Comparison of ENCODE assay signal across 8 mouse cellular contexts in genomic region chr17:8284254-8284661, GRCm38 (mm10). TPM values are rescaled to one million over a fixed set of nuclear protein-coding genes. Genes with fewer than 3 reads are reported as not detected.
DNase-seq lines count a peak whose midpoint lies in the region; ATAC-seq and TF ChIP-seq lines count a peak whose summit lies in the region.

No protein-coding gene starts in this region.

- H3K79me3 ChIP-seq in C2C12 (ENCODE audit: low read depth), result no peaks in the 10 kb centered on the region

- DNase-seq in adrenal gland, postnatal 10 days, result peak; percentile 66
- DNase-seq in heart, postnatal 0 days (ENCODE audit: low spot score), result peak; percentile 33
- DNase-seq in kidney, postnatal 14 days, result peak; percentile 59
- peak; percentile 29 to 65 for DNase-seq in urinary bladder, postnatal 4 days (ENCODE audit: low spot score in 2 of 2)

- peak overlapping the region; percentile 83 for H3K4me3 ChIP-seq in C2C12 (ENCODE audit: insufficient read depth, poor library complexity, severe bottlenecking)
- H3K4me3 ChIP-seq in forebrain, embryonic 13.5 days, result peak overlapping the region; percentile 82
- H3K4me3 ChIP-seq in heart, postnatal 0 days (ENCODE audit: low read depth, low read length), result peak overlapping the region; percentile 85
- peak overlapping the region; percentile 80 for H3K4me3 ChIP-seq in liver, embryonic 15.5 days (replicated peaks)
- peak overlapping the region; percentile 77 for H3K4me3 ChIP-seq in neural tube, embryonic 12.5 days

- H3K36me3 ChIP-seq in C2C12 (ENCODE audit: control insufficient read depth, insufficient read depth), result no peaks in the 10 kb centered on the region
- H3K36me3 ChIP-seq in forebrain, embryonic 13.5 days (ENCODE audit: poor library complexity, severe bottlenecking), result no peaks in the 10 kb centered on the region
- H3K36me3 ChIP-seq in heart, postnatal 0 days (replicated peaks; ENCODE audit: control insufficient read depth, insufficient read depth, low read length), result 0 out of 2 replicates have a peak, but pooled peaks cover 5% of the 10 kb centered on the region
- H3K36me3 ChIP-seq in liver, embryonic 15.5 days (replicated peaks), result 0 out of 2 replicates have a peak, but pooled peaks cover 4% of the 10 kb centered on the region
- no peaks in the 10 kb centered on the region for H3K36me3 ChIP-seq in neural tube, embryonic 12.5 days

- no peak overlapping the region for H3K27ac ChIP-seq in forebrain, embryonic 13.5 days
- peak overlapping the region; percentile 99 for H3K27ac ChIP-seq in heart, postnatal 0 days (ENCODE audit: low read depth)
- peak overlapping the region; percentile 90 for H3K27ac ChIP-seq in liver, embryonic 15.5 days (replicated peaks)
- H3K27ac ChIP-seq in neural tube, embryonic 12.5 days, result no peak overlapping the region

- H3ac ChIP-seq in C2C12 (ENCODE audit: control insufficient read depth, insufficient read length, low read depth), result peak overlapping the region; percentile 74

- H3K79me2 ChIP-seq in C2C12 (ENCODE audit: control insufficient read depth, insufficient read depth), result peaks cover 19% of the 10 kb centered on the region

- no peak for TF ChIP-seq EP300 in heart, postnatal 0 days (IDR thresholded peaks at IDR 0.05; ENCODE audit: low read depth)

- no peaks in the 10 kb centered on the region for H3K9me3 ChIP-seq in forebrain, embryonic 13.5 days (replicated peaks)
- H3K9me3 ChIP-seq in heart, postnatal 0 days (replicated peaks; ENCODE audit: control insufficient read depth, low read length), result no peaks in the 10 kb centered on the region
- no peaks in the 10 kb centered on the region for H3K9me3 ChIP-seq in liver, embryonic 15.5 days (replicated peaks)
- H3K9me3 ChIP-seq in neural tube, embryonic 12.5 days, result no peaks in the 10 kb centered on the region

- no peak; the same call in 1 of the 2 replicates for ATAC-seq in forebrain, embryonic 13.5 days
- peak; percentile 7 for ATAC-seq in heart, postnatal 0 days (ENCODE audit: insufficient read depth, low read depth)
- ATAC-seq in liver, embryonic 15.5 days (ENCODE audit: insufficient read depth), result no peak; the same call in none of the 2 replicates
- ATAC-seq in neural tube, embryonic 12.5 days (ENCODE audit: low FRiP score, low read depth), result peak; percentile 57; the same call in 1 of the 2 replicates

- H3K27me3 ChIP-seq in C2C12 (ENCODE audit: control insufficient read depth, insufficient read depth, insufficient read length), result no peaks in the 10 kb centered on the region
- no peaks in the 10 kb centered on the region for H3K27me3 ChIP-seq in forebrain, embryonic 13.5 days
- no peaks in the 10 kb centered on the region for H3K27me3 ChIP-seq in heart, postnatal 0 days (ENCODE audit: control insufficient read depth, insufficient read depth, low read length)
- H3K27me3 ChIP-seq in liver, embryonic 15.5 days, result no peaks in the 10 kb centered on the region
- no peaks in the 10 kb centered on the region for H3K27me3 ChIP-seq in neural tube, embryonic 12.5 days (replicated peaks)

- TF ChIP-seq CTCF in C2C12 (IDR thresholded peaks at IDR 0.05; ENCODE audit: control insufficient read depth, insufficient read depth, insufficient read length), result no peak
- no peak for TF ChIP-seq CTCF in heart, postnatal 0 days (IDR thresholded peaks at IDR 0.05; ENCODE audit: low read depth)

- peaks cover 19% of the 10 kb centered on the region for H3K4me1 ChIP-seq in forebrain, embryonic 13.5 days
- peaks cover 11% of the 10 kb centered on the region; the same call in 1 of the 2 replicates for H3K4me1 ChIP-seq in heart, postnatal 0 days (ENCODE audit: control insufficient read depth, insufficient read depth)
- H3K4me1 ChIP-seq in liver, embryonic 15.5 days (replicated peaks), result peaks cover 36% of the 10 kb centered on the region
- H3K4me1 ChIP-seq in neural tube, embryonic 12.5 days, result 0 out of 2 replicates have a peak, but pooled peaks cover 12% of the 10 kb centered on the region

- WGBS in forebrain, embryonic 13.5 days, result under 1% methylated on average over 32 of the region's 32 CpGs
- WGBS in heart, postnatal 0 days, result under 1% methylated on average over 32 of the region's 32 CpGs
- WGBS in liver, embryonic 15.5 days (ENCODE audit: insufficient replicate concordance), result under 1% methylated on average over 32 of the region's 32 CpGs
- under 1% methylated on average over 32 of the region's 32 CpGs for WGBS in neural tube, embryonic 12.5 days

- H3K9ac ChIP-seq in forebrain, embryonic 13.5 days, result peak overlapping the region; percentile 85
- H3K9ac ChIP-seq in heart, postnatal 0 days (replicated peaks; ENCODE audit: low read depth, low read length), result peak overlapping the region; percentile 87
- peak overlapping the region; percentile 85 for H3K9ac ChIP-seq in liver, embryonic 15.5 days
- H3K9ac ChIP-seq in neural tube, embryonic 12.5 days, result peak overlapping the region; percentile 77

- peak overlapping the region; percentile 100 for H3K4me2 ChIP-seq in forebrain, embryonic 13.5 days
- H3K4me2 ChIP-seq in heart, postnatal 0 days (ENCODE audit: low read depth, low read length), result peak overlapping the region; percentile 90
- H3K4me2 ChIP-seq in liver, embryonic 15.5 days, result peak overlapping the region; percentile 98
- peak overlapping the region; percentile 99 for H3K4me2 ChIP-seq in neural tube, embryonic 12.5 days (replicated peaks)

TF ChIP-seq in C2C12, 6 proteins besides CTCF, POLR2A, EP300 and RAD21:
- TF ChIP-seq FOSL1 (IDR thresholded peaks at IDR 0.05; ENCODE audit: insufficient read depth, low read length, poor library complexity, severe bottlenecking), result no peak
- no peak for TF ChIP-seq USF1 (IDR thresholded peaks at IDR 0.05; ENCODE audit: low read depth)
- TF ChIP-seq CEBPB (IDR thresholded peaks at IDR 0.05; ENCODE audit: low read depth), result no peak
- no peak for TF ChIP-seq MYOD1 (IDR thresholded peaks at IDR 0.05; ENCODE audit: control insufficient read depth, insufficient read length, low read depth)
- no peak for TF ChIP-seq MAX (IDR thresholded peaks at IDR 0.05)
- TF ChIP-seq MYOG (IDR thresholded peaks at IDR 0.05; ENCODE audit: control insufficient read depth, extremely low read depth, insufficient read length), result no peak

RNA-seq across cellular contexts. Expression of gene Mpc1, which starts 1.6 kb away (rescaled TPM):
- polyA plus RNA-seq in C2C12 (2012; fragmentation: generic; extraction: Trizol), result 27.9 TPM
- total RNA-seq in adrenal gland, postnatal 10 days (2021), result 100 to 1,000 TPM; 347 to 385 TPM
- 219 and 228 TPM in 2 replicates for polyA plus RNA-seq in forebrain, embryonic 13.5 days (2015; fragmentation: Nextera tagmentation; extraction: Ambion mirVana)
- 878 and 986 TPM in 2 replicates for total RNA-seq in heart, postnatal 0 days (2014; rRNA removed; ENCODE audit: low replicate concordance)
- 744 and 806 TPM in 2 replicates for polyA plus RNA-seq in heart, postnatal 0 days (2015; fragmentation: Nextera tagmentation; extraction: Ambion mirVana)
- polyA plus RNA-seq in liver, embryonic 15.5 days (2015; fragmentation: Nextera tagmentation; extraction: Ambion mirVana), result 135 and 142 TPM in 2 replicates
- polyA plus RNA-seq in neural tube, embryonic 12.5 days (2016; fragmentation: Nextera tagmentation; extraction: Ambion mirVana), result 162 and 168 TPM in 2 replicates

RNA-seq across cellular contexts. Expression of gene Sft2d1, which starts 26.6 kb away (rescaled TPM):
- polyA plus RNA-seq in C2C12 (2012; fragmentation: generic; extraction: Trizol), result 51.6 TPM
- total RNA-seq in adrenal gland, postnatal 10 days (2021), result 10 to 100 TPM; 38.4 to 45.0 TPM
- polyA plus RNA-seq in forebrain, embryonic 13.5 days (2015; fragmentation: Nextera tagmentation; extraction: Ambion mirVana), result 113 and 114 TPM in 2 replicates
- total RNA-seq in heart, postnatal 0 days (2014; rRNA removed; ENCODE audit: low replicate concordance), result 29.2 and 68.5 TPM in 2 replicates
- 54.4 and 57.3 TPM in 2 replicates for polyA plus RNA-seq in heart, postnatal 0 days (2015; fragmentation: Nextera tagmentation; extraction: Ambion mirVana)
- polyA plus RNA-seq in liver, embryonic 15.5 days (2015; fragmentation: Nextera tagmentation; extraction: Ambion mirVana), result 50.1 and 61.0 TPM in 2 replicates
- polyA plus RNA-seq in neural tube, embryonic 12.5 days (2016; fragmentation: Nextera tagmentation; extraction: Ambion mirVana), result 104 and 109 TPM in 2 replicates

RNA-seq across cellular contexts. Expression of gene Ccr6, which starts 48.4 kb away (rescaled TPM):
- not detected for polyA plus RNA-seq in C2C12 (2012; fragmentation: generic; extraction: Trizol)
- total RNA-seq in adrenal gland, postnatal 10 days (2021), result under 1 TPM; 0.61 to 0.93 TPM
- not detected in 2 replicates for polyA plus RNA-seq in forebrain, embryonic 13.5 days (2015; fragmentation: Nextera tagmentation; extraction: Ambion mirVana)
- total RNA-seq in heart, postnatal 0 days (2014; rRNA removed; ENCODE audit: low replicate concordance), result not detected in 2 replicates
- not detected in 2 replicates for polyA plus RNA-seq in heart, postnatal 0 days (2015; fragmentation: Nextera tagmentation; extraction: Ambion mirVana)
- 0.09 TPM in 1 of 2 replicates, not detected in the other for polyA plus RNA-seq in liver, embryonic 15.5 days (2015; fragmentation: Nextera tagmentation; extraction: Ambion mirVana)
- polyA plus RNA-seq in neural tube, embryonic 12.5 days (2016; fragmentation: Nextera tagmentation; extraction: Ambion mirVana), result not detected in 2 replicates

RNA-seq across cellular contexts. Expression of gene Prr18, which starts 53.0 kb away (rescaled TPM):
- 0.16 TPM for polyA plus RNA-seq in C2C12 (2012; fragmentation: generic; extraction: Trizol)
- under 1 TPM; 0.24 to 0.45 TPM for total RNA-seq in adrenal gland, postnatal 10 days (2021)
- 5.1 TPM in 2 replicates for polyA plus RNA-seq in forebrain, embryonic 13.5 days (2015; fragmentation: Nextera tagmentation; extraction: Ambion mirVana)
- not detected in 2 replicates for total RNA-seq in heart, postnatal 0 days (2014; rRNA removed; ENCODE audit: low replicate concordance)
- polyA plus RNA-seq in heart, postnatal 0 days (2015; fragmentation: Nextera tagmentation; extraction: Ambion mirVana), result 0.10 TPM in 1 of 2 replicates, not detected in the other
- 0.05 and 0.06 TPM in 2 replicates for polyA plus RNA-seq in liver, embryonic 15.5 days (2015; fragmentation: Nextera tagmentation; extraction: Ambion mirVana)
- 4.0 and 5.2 TPM in 2 replicates for polyA plus RNA-seq in neural tube, embryonic 12.5 days (2016; fragmentation: Nextera tagmentation; extraction: Ambion mirVana)

Comparison
In these comparisons a context has a peak if more than half of its experiments do, and no peak if none do; other contexts are left out.
1. ATAC-seq: peak in heart, postnatal 0 days (single experiment) and neural tube, embryonic 12.5 days (single experiment); none in forebrain, embryonic 13.5 days (single experiment) and liver, embryonic 15.5 days (single experiment).
2. H3K27ac ChIP-seq: peak in heart, postnatal 0 days (single experiment) and liver, embryonic 15.5 days (single experiment); none in forebrain, embryonic 13.5 days (single experiment) and neural tube, embryonic 12.5 days (single experiment).
3. Peak in every context shown above with its lines, with median percentiles within 50 percentile points of each other: H3K4me3 ChIP-seq, DNase-seq, H3K4me2 ChIP-seq and H3K9ac ChIP-seq.